Mouse (Mus musculus): ENCODE data around the gene Arid4b.
"Not testable (repeated sequence)": the region's sequence is repeated elsewhere in the genome, so short reads cannot be mapped to it uniquely, and the experiment has no call there.

GRCm38 (mm10) chr13:14035352-14035751 is 27.7 kb upstream of the Arid4b start:
- not testable (repeated sequence) for TF ChIP-seq CTCF (IDR thresholded peaks at IDR 0.05; ENCODE audit: control insufficient read depth, insufficient read depth, insufficient read length); MYOG (IDR thresholded peaks at IDR 0.05; ENCODE audit: control insufficient read depth, extremely low read depth, insufficient read length)
